Mouse (Mus musculus) frontal cortex, adult 2 months (tissue): ENCODE data around the gene Lhfpl5. TPM values are rescaled to one million over a fixed set of nuclear protein-coding genes. Genes with fewer than 3 reads are reported as not detected.

Experiments
- DNase-seq, 2 experiments: peaks; one replicate each; pipeline ENCODE4 v3.0.0; 2022; ENCODE audit warnings: low spot score in 1 of 2; ENCODE audit errors: extremely low spot score in 1 of 2
- polyA plus RNA-seq: library from polyadenylated mRNA; depleted of rRNA; stranded (reverse); fragments of >200 nt; gene quantifications from 2 replicates; pipeline ENCODE4 v1.2.3, GENCODE M21; 2012; rRNA removed

Gene Lhfpl5
- polyA plus RNA-seq, 1 experiment: 8.4 TPM

DNA sequence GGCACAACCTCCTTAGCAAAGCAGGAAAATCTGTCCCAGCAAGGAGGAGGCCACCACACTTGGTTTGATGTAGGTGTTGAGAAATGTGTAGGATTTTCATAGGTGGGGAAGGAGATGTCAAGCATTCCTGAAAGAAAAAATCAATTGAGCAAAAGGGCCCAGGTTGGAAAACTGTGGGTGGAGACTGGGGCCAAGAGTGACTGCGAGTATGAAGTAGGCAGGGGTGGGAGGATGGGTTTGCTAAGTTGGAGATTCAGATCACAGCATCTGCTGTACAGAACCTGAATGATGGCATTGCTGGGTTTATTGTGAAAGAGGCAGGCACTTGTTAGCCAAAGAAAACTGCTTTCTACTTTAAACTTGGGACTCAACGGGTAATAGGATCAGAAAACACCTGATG lies 49.4 kb downstream of the Lhfpl5 start:
- peak; percentile 40 to 63 for DNase-seq

DNA sequence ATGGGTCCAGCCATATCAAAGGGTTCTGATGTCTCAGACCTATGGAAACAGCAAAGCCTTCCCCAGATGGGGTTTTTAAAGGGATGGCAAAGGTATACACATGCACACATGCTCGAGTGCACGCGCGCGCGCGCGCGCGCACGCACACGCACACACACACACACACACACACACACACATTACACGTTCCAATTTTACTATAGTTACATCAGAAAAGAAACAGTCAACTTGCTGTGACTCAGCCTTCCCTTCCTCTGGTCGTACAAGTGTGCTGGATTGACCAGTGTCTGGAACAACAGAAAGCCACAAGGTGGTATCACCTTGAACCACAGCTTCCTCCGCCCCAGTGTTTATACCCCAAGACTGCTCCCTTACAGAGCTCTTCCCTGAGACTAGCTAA lies 49.9 kb downstream of the Lhfpl5 start:
- DNase-seq: no peak

DNA sequence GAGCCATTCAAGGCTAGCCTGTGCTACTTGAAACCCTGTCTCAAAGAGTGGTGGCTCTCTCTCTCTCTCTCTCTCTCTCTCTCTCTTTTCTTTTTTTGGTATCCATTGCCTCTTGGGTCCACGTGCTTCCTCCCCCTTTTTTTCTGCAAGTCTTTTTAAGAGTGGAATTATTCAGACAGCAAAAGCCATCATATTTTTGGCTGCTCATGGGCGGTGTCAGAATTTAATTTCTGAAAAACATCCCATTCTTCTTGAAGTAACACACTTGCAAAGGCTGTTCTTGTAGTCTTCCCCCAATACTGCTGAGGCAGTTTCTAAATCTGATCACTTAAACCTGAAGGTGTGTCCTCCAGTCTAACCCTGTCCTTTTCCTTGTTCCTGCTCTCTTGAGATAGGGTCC lies 51.5 kb downstream of the Lhfpl5 start:
- DNase-seq: peak; percentile 66 to 78

DNA sequence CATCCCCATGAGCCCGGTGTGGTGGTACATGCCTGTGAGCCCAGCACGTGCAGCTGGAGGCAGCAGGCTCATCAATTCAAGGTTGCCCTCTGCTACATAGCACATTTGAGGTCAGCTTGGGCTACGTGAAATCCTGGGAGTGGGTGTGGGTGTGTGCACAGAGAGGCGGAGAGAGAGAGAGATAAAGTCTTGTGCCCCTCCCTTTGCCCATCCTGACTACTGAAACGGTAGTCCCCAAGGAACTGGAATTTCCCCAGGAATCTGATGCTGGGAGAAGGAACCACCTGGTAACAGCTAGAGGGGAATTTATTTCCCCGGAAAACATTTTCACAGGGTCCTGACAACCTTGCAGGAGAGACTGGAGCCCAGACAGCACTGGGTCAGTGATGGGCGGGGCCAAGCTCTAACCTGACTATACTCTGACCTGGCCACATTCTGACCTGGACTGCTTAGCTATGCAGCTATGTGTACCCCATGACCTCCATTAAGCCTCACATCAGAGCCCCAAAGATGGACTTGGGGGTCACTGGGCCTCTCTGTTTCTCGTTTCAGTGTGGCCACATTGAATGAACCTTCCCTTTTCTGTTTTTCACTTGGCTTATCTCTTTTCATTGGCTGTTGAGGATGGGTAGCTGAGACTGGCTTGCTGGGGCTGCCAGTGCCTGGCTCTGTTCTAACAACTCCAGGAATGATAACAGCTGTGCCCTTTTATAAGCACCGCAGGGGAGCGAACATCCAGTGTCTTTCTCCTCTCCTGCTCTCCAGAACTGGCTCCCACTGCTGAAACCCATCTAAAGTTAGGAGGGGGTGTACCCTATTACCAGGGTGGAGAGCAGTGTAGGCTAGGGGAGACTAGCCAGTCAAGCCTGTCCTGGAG lies 53.0 kb downstream of the Lhfpl5 start:
- DNase-seq: no peak

DNA sequence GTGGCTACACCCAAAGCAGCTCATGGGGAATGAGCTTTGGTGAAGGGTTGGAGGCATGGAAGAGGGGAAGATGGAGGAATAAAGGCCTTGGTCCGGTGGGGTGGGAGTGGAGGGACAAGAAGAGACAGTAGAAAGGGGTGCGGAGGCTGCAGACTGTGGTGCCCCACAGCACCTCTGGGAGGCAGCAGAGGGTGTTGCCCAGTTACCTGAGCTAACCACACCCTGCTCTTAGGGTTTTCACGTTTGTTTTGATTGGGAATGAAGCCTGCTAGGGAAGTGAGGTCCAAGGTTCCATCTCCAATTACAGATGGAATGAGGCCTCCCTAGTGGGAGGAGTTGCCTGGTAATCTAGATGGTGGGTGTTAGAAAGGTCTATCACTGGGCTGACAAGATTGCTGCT lies 53.7 kb downstream of the Lhfpl5 start:
- no peak for DNase-seq

Other genes with a start within 250 kb of the Lhfpl5 start
- 771 and 790 TPM in 2 replicates for gene Rpl10a, start 247.2 kb upstream of the Lhfpl5 start, polyA plus RNA-seq
- 2.5 and 2.9 TPM in 2 replicates for gene Tead3, start 224.8 kb upstream of the Lhfpl5 start, polyA plus RNA-seq
- 0.19 TPM in 1 of 2 replicates, not detected in the other for gene Tulp1, start 210.4 kb upstream of the Lhfpl5 start, polyA plus RNA-seq
- 16.3 and 18.9 TPM in 2 replicates for gene Fkbp5, start 58.1 kb upstream of the Lhfpl5 start, polyA plus RNA-seq
- not detected in 2 replicates for gene Armc12, start 44.8 kb upstream of the Lhfpl5 start, polyA plus RNA-seq
- not detected in 2 replicates for gene Clpsl2, start 26.2 kb upstream of the Lhfpl5 start, polyA plus RNA-seq
- gene Clps, start 14.9 kb upstream of the Lhfpl5 start, polyA plus RNA-seq: 0.18 TPM in 1 of 2 replicates, not detected in the other
- gene Srpk1, start 47.1 kb downstream of the Lhfpl5 start, polyA plus RNA-seq: 58.6 and 65.0 TPM in 2 replicates
- gene Slc26a8, start 114.6 kb downstream of the Lhfpl5 start, polyA plus RNA-seq: 8.6 TPM in 2 replicates
- gene Mapk14, start 115.7 kb downstream of the Lhfpl5 start, polyA plus RNA-seq: 108 and 110 TPM in 2 replicates
- 0.95 and 1.1 TPM in 2 replicates for gene AC170998.1, start 150.4 kb downstream of the Lhfpl5 start, polyA plus RNA-seq
- gene Mapk13, start 193.7 kb downstream of the Lhfpl5 start, polyA plus RNA-seq: 0.88 and 0.92 TPM in 2 replicates
- 39.0 and 44.3 TPM in 2 replicates for gene Brpf3, start 225.4 kb downstream of the Lhfpl5 start, polyA plus RNA-seq